Mouse (Mus musculus): Measurements from ENCODE around the gene Nck2. TPM values are rescaled to one million over a fixed set of nuclear protein-coding genes. Genes with fewer than 3 reads are reported as not detected.

The Nck2 gene
- total RNA-seq, 2 experiments from 2014 or later = 54.3 to 61.0 TPM

DNA sequence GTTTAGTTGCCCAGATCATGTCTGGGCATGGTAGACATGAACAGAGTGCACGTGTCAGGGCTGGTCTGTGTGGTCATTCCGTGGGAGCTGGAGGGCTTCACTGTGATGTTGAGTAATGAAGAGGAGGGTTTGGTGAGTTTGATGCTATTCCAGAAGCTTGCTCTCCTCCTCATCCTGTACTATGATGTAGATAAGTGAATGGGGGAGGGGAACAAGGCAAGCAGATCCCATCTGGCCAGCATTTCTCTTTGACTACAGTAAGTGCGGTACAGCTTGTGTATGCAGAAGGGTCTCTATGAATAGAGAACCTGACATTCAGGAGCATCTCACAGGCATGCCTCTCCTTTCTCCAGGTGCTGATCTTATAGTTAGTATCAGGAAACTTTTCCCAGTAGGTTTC, 52.6 kb downstream of the Nck2 start:
- DNase-seq (ENCODE audit: extremely low spot score in 1 of 2, low spot score in 1 of 2) = no peak

DNA sequence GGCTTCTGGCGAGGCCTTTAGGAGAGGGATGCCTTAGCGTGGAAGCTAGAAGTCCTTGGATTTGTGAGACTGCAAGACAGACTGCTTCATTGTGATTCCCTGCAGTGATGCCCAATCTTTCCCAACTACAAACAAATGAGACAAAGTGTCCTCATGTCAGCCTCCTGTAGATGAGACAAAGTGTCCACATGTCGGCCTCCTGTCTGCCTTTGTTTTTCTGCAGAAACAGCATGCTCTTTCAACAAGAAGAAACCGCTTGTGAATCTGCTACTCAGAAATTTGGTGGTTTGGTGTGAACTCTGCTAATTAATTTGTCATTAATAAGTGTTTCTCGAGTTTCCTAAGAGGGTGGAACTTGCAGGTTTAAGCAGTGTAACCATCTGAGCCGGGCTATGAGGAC, 53.6 kb downstream of the Nck2 start:
- no peak for DNase-seq (ENCODE audit: extremely low spot score in 1 of 2, low spot score in 1 of 2)

GRCm38 (mm10) chr1:43500121-43500520, 55.7 kb downstream of the Nck2 start:
- no peak for DNase-seq (ENCODE audit: extremely low spot score in 1 of 2, low spot score in 1 of 2)

DNA sequence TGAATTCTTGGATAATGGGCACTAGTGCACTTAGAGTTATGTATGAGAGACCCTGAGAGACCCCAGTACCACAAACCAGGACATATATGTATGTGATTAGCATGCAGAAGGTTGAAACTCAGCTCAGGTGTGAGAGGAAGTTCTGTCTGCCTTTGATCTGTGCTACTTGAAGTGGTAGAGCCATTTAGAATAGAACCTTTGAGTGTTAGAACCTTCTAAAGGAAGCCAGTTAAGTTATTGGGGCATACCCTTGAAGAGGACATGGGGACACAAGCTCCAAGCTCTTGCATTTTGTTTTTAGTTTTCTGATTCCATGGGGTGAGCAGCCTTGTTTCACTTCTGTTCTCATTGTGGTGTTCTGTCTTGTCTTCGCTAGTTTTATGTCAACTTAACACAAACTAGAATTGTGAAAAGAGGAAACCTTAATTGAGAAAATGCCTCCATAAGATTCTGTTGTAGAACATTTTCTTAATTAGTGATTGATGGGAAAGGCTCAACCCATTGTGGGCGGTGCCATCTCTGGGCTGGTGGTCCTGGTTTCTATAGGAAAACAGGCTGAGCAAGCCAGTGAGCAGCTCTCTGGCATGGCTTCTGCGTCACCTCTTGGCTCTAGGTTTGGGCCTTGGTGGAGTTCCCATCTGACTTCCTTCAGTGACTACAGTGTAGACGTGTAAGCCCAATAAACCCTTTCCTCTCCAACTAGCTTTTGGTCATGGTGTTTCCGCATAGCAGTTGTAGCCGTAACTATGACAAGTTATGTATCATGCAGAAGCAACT, 57.0 kb downstream of the Nck2 start:
- no peak for DNase-seq (ENCODE audit: extremely low spot score in 1 of 2, low spot score in 1 of 2)

DNA sequence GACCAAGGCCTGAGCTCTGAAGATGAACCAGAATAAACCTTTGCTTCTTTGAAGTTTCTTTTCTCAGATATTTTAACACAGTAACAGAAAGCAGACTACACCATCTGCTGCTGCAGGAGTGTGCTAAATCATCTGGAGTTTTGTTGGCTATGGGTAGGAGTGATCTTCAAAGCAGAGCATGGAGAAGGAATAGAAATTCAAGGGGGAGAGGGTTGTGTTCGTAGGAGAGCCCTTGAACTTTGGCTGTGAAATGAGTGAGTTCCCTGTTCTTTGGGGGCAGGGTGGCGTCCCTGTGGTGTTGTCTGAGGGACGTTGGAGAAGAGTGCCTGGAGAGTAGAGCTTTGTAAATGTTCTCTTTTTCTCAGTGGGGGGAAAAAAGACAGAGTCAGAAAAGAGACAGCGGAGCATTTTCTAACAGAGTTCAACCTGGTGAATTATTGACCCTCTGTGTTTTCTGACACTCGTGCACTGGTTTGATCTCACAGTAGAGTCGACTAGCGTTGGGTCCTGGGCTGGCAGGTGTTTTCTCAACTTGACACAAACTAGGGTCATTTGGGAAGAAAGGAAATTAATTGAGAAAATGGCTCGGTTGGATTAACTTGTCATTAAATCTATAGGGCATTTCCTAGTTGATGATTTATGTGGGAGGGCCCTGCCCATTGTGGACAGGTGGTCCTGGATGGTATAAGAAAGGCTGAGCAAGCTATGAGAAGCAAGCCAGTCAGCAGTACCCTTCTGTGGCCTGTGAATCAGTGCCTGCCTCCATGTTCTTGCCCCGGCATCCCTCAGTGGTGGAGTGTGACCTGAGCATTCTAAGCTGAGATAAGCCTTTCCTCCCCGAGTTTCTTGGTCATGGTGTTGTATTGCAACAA, 57.8 kb downstream of the Nck2 start:
- DNase-seq (ENCODE audit: extremely low spot score in 1 of 2, low spot score in 1 of 2) = no peak

GRCm38 (mm10) chr1:43502792-43503146, 58.4 kb downstream of the Nck2 start:
- no peak for DNase-seq (ENCODE audit: extremely low spot score in 1 of 2, low spot score in 1 of 2)

- no peak for DNase-seq (ENCODE audit: extremely low spot score in 1 of 2, low spot score in 1 of 2)
These were observed 58.9 kb downstream of the Nck2 start for GRCm38 (mm10) chr1:43503261-43503660.

GRCm38 (mm10) chr1:43503676-43504075, 59.3 kb downstream of the Nck2 start:
- DNase-seq (ENCODE audit: extremely low spot score in 1 of 2, low spot score in 1 of 2) = no peak

GRCm38 (mm10) chr1:43504235-43504634, 59.9 kb downstream of the Nck2 start:
- no peak for DNase-seq (ENCODE audit: extremely low spot score in 1 of 2, low spot score in 1 of 2)

GRCm38 (mm10) chr1:43506638-43507037, 62.3 kb downstream of the Nck2 start:
- no peak for DNase-seq (ENCODE audit: extremely low spot score in 1 of 2, low spot score in 1 of 2)

DNA sequence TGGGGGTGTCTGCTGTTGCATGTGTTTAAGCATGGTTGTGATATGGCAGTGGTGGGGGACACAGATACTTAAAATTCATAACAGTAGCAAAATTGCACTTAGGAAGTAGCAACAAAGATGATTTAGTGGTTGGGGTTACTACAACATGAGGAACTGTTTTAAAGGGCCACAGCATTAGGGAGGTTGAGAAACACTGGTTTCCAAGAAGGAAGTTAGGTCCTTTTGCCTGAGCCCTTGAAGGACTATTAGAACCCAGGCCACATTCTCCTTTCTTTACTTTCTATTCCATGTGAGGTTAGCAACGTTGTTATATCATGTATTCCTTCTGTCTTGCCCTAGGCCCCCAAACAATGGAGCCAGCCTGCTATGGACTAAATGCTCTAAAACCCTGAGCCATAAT, 63.4 kb downstream of the Nck2 start:
- DNase-seq (ENCODE audit: extremely low spot score in 1 of 2, low spot score in 1 of 2) = no peak

GRCm38 (mm10) chr1:43511256-43511655, 66.9 kb downstream of the Nck2 start:
- DNase-seq (ENCODE audit: extremely low spot score in 1 of 2, low spot score in 1 of 2) = no peak

DNA sequence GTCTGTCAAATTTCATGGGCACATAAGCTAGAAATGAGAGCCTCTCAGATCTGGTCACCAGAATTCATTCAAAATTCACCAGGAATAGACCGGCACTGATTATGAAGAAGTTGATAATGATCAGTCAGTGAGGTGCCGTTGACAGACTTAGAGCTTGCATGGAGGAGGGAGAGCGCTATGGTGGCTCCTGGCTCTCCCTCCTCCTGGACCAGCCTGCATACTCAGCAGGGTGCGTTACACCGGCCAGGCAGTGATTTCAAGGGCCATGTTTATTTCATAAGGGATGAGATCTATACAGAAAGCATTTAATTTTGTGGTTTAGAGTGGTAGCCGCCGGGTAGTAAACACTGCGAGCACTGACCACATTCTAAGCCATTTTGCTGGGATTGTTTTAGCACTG, 67.3 kb downstream of the Nck2 start:
- DNase-seq (ENCODE audit: extremely low spot score in 1 of 2, low spot score in 1 of 2) = no peak

GRCm38 (mm10) chr1:43517405-43517804, 73.0 kb downstream of the Nck2 start:
- DNase-seq (ENCODE audit: extremely low spot score in 1 of 2, low spot score in 1 of 2) = no peak

DNA sequence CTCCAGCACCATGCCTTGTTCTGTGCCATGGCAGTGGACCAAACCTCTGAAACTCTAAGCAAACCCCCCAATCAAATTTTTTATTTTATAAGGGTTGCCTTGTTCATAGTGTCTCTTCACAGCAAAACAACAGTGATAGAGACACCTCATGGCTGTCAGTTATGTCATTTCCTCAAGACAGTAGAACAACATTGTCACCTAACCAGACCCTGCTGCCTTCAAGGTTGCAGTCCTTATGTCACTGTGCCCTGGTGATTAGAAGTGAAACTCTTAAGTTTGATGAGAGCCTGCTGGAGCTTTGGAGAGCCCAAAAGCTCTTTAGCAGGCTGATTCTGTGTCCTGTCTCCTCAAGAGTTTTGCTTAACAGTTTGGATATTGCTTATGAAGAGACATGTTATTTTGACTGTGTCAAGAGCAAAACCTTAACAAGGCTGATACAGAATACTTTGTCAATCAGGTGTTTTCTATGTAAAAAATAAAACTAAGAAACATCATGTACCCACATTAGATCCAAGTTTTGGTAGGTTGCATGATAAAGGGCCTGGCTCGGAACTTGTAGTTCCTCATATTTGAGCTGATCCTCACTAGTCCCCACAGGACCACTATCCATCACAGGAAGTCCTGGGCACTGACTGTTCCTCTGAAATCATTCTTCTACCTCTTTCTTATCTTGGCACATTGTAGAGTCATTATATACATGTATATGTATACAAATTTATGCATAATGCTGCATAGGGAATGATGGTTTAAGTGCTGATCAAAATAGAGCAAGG, 76.0 kb downstream of the Nck2 start:
- DNase-seq (ENCODE audit: extremely low spot score in 1 of 2, low spot score in 1 of 2) = no peak

- no peak for DNase-seq (ENCODE audit: extremely low spot score in 1 of 2, low spot score in 1 of 2)
These were observed 76.6 kb downstream of the Nck2 start for GRCm38 (mm10) chr1:43520989-43521371.

DNA sequence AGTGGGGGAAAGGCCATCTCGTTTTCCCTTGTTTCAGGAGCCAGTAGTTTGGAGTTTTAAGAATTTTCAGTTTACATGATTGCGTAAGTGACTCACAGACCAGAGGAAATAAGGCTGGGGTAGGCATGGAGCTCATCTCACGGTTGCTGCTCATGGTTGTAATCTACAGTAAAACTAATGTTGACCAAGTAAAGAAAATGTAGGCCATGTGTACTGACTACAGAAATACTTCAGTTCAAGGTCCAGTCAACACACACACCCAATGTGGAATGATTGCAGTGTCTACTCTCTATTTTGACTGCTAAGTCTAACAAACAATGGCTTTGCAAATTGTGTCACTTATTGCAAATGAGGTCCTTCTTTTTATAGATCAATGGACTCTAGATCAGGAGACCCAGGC, 77.1 kb downstream of the Nck2 start:
- no peak for DNase-seq (ENCODE audit: extremely low spot score in 1 of 2, low spot score in 1 of 2)

DNA sequence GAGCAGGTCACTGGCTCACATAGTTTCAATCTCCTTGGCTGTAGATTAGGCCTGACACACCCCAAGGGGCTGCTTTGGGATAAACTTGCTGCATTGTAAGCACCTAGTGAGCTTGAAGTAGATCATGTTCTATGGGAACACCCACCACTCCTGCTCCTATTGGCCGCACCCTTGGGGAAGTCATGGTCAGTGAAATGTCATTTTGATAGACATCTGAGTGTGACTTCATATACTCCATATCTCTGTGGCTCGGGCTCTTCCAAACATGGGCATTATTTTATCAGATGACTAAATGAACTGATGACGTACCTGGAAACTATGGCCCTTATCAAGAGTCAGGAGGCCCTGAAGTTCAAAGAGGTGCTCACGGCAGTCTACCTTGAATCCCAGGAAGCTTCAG, 77.6 kb downstream of the Nck2 start:
- no peak for DNase-seq (ENCODE audit: extremely low spot score in 1 of 2, low spot score in 1 of 2)

- DNase-seq (ENCODE audit: extremely low spot score in 1 of 2, low spot score in 1 of 2) = no peak
These were observed 78.6 kb downstream of the Nck2 start for GRCm38 (mm10) chr1:43522976-43523375.

- no peak for DNase-seq (ENCODE audit: extremely low spot score in 1 of 2, low spot score in 1 of 2)
These were observed 80.0 kb downstream of the Nck2 start for GRCm38 (mm10) chr1:43524332-43524731.

DNA sequence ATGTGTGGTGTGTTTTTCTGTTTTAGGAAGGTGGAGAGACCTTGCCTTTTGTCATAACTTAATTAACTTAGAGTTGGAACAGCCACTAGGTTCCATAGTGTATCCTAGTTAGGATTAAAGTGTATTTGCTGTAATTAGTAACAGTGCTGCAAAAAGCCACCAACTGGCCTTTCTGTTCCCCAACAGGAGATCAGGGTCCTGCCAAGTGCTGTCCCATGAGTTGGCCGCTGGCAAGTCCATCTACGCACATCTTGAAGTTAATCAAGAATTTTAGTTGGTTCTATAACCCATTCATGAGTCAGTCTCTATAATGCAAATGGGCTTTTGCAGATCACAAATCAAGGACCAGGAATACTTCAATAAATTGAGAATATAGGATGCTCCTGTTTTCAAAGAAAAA, 83.9 kb downstream of the Nck2 start:
- DNase-seq (ENCODE audit: extremely low spot score in 1 of 2, low spot score in 1 of 2) = no peak

All from layer of hippocampus, postnatal 25 days (tissue).